Mouse (Mus musculus) liver, embryonic 14.5 days (tissue): ENCODE data around the gene Polr2c. TPM values are rescaled to one million over a fixed set of nuclear protein-coding genes. Genes with fewer than 3 reads are reported as not detected.

Experiments
- ATAC-seq: fragments of 200-750 bp; cut with Nextera tagmentation; 2 replicates; pipeline ENCODE4 v1.8.0; 2017; ENCODE audit warnings: moderate number of reproducible peaks, mild to moderate bottlenecking, moderate library complexity; ENCODE audit not compliant: insufficient read depth
- DNase-seq, 3 experiments: peaks; one replicate each; pipeline ENCODE4 v3.0.0-alpha.2; 2012 to 2013; ENCODE audit warnings: low read depth in 3 of 3, low spot score in 3 of 3
- H3K27ac ChIP-seq: fragments of 300-500 bp; sonication (generic); 2 replicates; pipeline ENCODE4 v1.5.1; 2014; ENCODE audit warnings: moderate library complexity, mild to moderate bottlenecking, control low read depth, inconsistent platforms
- H3K27me3 ChIP-seq: fragments of 300-500 bp; sonication (generic); 2 replicates; pipeline ENCODE4 v1.6.1; 2014; ENCODE audit warnings: mild to moderate bottlenecking, low read length, moderate library complexity; ENCODE audit not compliant: control insufficient read depth, insufficient read depth
- H3K36me3 ChIP-seq: fragments of 300-500 bp; sonication (generic); replicated peaks from 2 replicates; pipeline ENCODE4 v1.6.1; 2014; ENCODE audit warnings: low read depth; ENCODE audit not compliant: control insufficient read depth, insufficient read depth
- H3K4me1 ChIP-seq, 2 experiments: fragments of 200-500 bp in 1 of 2; fragments of 300-500 bp in 1 of 2; sonication (generic) in 1 of 2; replicated peaks; 2 replicates each; pipeline ENCODE4 v1.6.1; 2012 to 2014; ENCODE audit warnings: antibody characterized with exemption in 1 of 2, inconsistent platforms in 1 of 2, low read length in 1 of 2; ENCODE audit not compliant: control insufficient read depth in 2 of 2, insufficient read depth in 2 of 2
- H3K4me2 ChIP-seq: fragments of 300-500 bp; sonication (generic); 2 replicates; pipeline ENCODE4 v1.6.1; 2014; ENCODE audit warnings: low read depth, mild to moderate bottlenecking, control low read depth, moderate library complexity
- H3K4me3 ChIP-seq, 2 experiments: fragments of 200-500 bp in 1 of 2; fragments of 300-500 bp in 1 of 2; sonication (generic) in 1 of 2; 2 replicates each; pipeline ENCODE4 v1.5.1; 2012 to 2014; ENCODE audit warnings: low read depth in 2 of 2, low read length in 2 of 2, mild to moderate bottlenecking in 2 of 2, control low read depth in 1 of 2, inconsistent platforms in 1 of 2, moderate library complexity in 1 of 2; ENCODE audit not compliant: insufficient read depth in 1 of 2
- H3K9ac ChIP-seq: fragments of 300-500 bp; sonication (generic); replicated peaks from 2 replicates; pipeline ENCODE4 v1.6.1; 2014; ENCODE audit warnings: mild to moderate bottlenecking, control low read depth, moderate library complexity
- H3K9me3 ChIP-seq: fragments of 300-500 bp; sonication (generic); 2 replicates; pipeline ENCODE4 v1.6.1; 2016; ENCODE audit warnings: low read length, mixed read lengths; ENCODE audit not compliant: control insufficient read depth
- CTCF ChIP-seq: IDR thresholded peaks from 2 replicates; pipeline ENCODE4 v1.5.1; 2016; ENCODE audit warnings: antibody characterized with exemption, low read depth, control low read depth
- EP300 ChIP-seq: IDR thresholded peaks from 2 replicates; pipeline ENCODE4 v1.6.1; 2016; ENCODE audit warnings: antibody characterized with exemption, low read depth
- WGBS: fragments of 180-500 bp; shearing (Covaris S2); extraction: QIAGEN DNeasy Blood & Tissue Kit; methylation state at CpG from one replicate; pipeline ENCODE4 v1.1.7; 2014; ENCODE audit not compliant: insufficient replicate concordance; 5-methylcytosine and 5-hydroxymethylcytosine counted together
- polyA plus RNA-seq, 2 experiments: library from polyadenylated mRNA; depleted of rRNA in 1 of 2; stranded (reverse) in 1 of 2; unstranded in 1 of 2; fragments of >200 nt; fragmentation: Nextera tagmentation in 1 of 2; extraction: Ambion mirVana in 1 of 2; gene quantifications; 2 replicates each; pipeline versions ENCODE4 v1.2.1 to v1.2.3; 2012 to 2014

Polr2c gene
- polyA plus RNA-seq, 2 experiments = 51.6 to 73.5 TPM

DNA sequence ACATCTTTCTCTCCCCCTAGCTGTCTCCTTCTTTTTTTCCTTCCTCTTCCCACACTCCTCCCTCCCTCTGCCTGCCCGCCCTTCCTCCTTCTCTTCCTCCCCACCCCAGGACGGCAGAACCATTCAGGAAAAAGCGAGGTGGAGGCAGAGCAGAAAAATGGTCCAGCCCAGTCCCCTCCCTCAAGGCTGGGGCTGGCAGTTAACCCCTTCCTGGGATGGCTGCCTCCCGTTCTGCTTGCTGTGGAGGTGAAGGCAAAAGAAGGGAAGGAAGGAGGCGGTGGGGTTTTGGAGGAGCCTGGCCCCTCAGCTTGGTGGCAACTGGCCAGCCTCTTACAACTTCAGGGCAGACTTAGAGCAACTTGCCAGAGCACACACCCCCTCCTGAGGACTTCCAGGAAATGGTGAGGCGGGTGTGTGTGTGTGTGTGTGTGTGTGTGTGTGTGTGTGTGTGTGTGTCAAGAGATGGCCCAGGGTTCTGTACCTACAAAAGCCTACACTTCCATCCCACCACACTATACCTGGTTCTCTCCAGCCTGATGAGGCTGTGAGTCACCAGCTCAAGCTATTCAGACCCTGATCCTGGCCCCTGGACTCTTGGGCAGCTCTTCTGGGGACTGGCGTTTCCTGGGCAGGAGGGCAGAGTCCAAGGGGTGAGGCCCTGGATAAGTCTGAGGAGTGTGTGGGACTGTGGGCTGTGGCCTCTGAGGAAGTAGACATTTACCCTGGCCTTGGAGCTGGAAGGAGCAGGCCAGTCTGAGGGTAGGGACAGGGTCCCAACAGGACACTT, 14.1 kb downstream of the Polr2c start:
- H3K4me2 ChIP-seq = peak overlapping the region; percentile 54
- WGBS = 4% methylated on average over 7 of the region's 7 CpGs
- H3K9me3 ChIP-seq = no peaks in the 10 kb centered on the region
- peak overlapping the region; percentile 9 to 32; a peak in 3 of 4 replicates for H3K4me3 ChIP-seq
- no peak for ATAC-seq
- no peak for DNase-seq
- H3K9ac ChIP-seq = no peak overlapping the region
- no peak for TF ChIP-seq CTCF
- TF ChIP-seq EP300 = no peak
- no peak overlapping the region for H3K27ac ChIP-seq
- peaks cover 14 to 17% of the 10 kb centered on the region in 2 experiments for H3K4me1 ChIP-seq
- peaks cover 8% of the 10 kb centered on the region for H3K27me3 ChIP-seq
- H3K36me3 ChIP-seq = peaks cover 13% of the 10 kb centered on the region

DNA sequence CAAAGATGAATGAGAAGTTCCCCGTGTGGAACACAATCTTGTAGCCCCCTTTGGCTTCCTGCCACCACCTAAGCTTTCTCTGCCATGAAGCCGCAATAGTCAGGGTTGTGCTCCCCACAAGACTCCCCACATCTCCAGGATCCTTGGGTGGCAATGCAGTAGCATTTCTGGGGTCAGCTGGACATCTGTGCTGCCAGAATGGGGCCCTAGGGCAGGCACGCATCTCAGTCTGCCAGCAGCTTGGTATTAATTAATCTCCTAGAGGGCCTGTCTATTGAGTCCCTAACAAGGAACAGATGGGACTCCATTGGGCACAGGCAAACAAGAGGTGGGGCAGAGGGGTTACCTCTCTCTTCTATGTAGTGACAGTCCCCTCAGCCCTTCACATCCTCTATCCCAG, 14.9 kb downstream of the Polr2c start:
- no peaks in the 10 kb centered on the region for H3K9me3 ChIP-seq
- H3K4me1 ChIP-seq = peaks cover 21 to 24% of the 10 kb centered on the region in 2 experiments
- H3K27me3 ChIP-seq = peaks cover 8% of the 10 kb centered on the region
- ATAC-seq (no peak), DNase-seq (no peak)
- 60% methylated on average over 3 of the region's 3 CpGs for WGBS
- no peak overlapping the region for H3K9ac ChIP-seq
- H3K36me3 ChIP-seq = peaks cover 4% of the 10 kb centered on the region
- no peak overlapping the region for H3K4me3 ChIP-seq
- H3K27ac ChIP-seq = no peak overlapping the region
- TF ChIP-seq EP300 (no peak), CTCF (no peak)
- H3K4me2 ChIP-seq = no peak overlapping the region

DNA sequence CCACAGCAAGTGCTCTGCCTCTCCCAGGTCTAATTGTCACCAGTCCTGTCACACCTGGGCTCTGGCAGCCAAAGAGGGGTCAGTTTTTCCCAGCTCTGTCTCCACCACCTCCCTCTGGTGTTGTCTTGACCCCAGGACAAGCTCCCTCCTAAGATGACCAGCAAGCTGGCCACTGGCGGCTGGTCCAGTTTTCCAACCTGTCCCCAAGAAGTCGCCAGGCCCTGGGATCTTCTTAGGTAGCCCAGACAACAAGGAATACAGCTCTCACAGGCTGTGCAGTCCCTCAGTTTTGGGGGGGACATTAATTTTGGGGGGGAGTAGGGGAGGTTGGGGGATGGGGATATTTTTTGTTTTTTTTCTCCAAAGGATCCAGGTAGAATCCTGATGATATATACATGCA, 15.3 kb downstream of the Polr2c start:
- H3K9ac ChIP-seq = no peak overlapping the region

DNA sequence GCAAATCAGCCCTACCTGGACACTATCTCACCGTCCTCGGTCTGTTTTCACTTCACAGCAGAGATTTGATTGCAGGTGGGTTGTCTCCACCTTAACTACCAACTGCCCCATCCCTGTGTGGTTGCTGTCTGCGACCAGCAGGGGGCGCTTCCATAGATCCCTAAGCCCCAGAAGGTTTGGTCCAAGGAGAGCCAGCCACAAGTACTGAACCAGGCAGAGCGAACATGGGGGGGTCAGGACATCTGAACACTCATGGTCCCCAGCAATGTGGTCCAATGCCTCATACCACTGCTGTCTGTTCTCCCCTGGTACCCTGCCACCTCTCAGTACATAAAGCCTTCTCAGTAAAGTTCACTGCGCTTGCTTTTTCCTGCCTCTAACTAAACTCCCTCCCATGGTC, 17.1 kb downstream of the Polr2c start:
- TF ChIP-seq EP300 (no peak), CTCF (peak; percentile 99)
- ATAC-seq = peak; percentile 30; the same call in 1 of the 2 replicates
- Histone ChIP-seq H3K9me3 (no peaks in the 10 kb centered on the region), H3K36me3 (peaks cover 4% of the 10 kb centered on the region), H3K27me3 (peaks cover 8% of the 10 kb centered on the region), H3K4me3 (peak overlapping the region; percentile 73 to 81), H3K9ac (peak overlapping the region; percentile 83), H3K4me2 (peak overlapping the region; percentile 71), H3K4me1 (peaks cover 21 to 26% of the 10 kb centered on the region in 2 experiments), H3K27ac (peak overlapping the region; percentile 74)
- WGBS = 12% methylated on average over 6 of the region's 6 CpGs
- DNase-seq = peak; percentile 68 to 73 (median 70)

More for the DNA sequence above, 15.3 kb downstream of the Polr2c start:
- Histone ChIP-seq H3K27me3 (peaks cover 8% of the 10 kb centered on the region), H3K36me3 (peaks cover 4% of the 10 kb centered on the region), H3K9me3 (no peaks in the 10 kb centered on the region), H3K27ac (no peak overlapping the region), H3K4me2 (no peak overlapping the region), H3K4me3 (no peak overlapping the region), H3K4me1 (peaks cover 21 to 24% of the 10 kb centered on the region in 2 experiments)
- no peak for DNase-seq
- 70% methylated on average over 2 of the region's 2 CpGs for WGBS
- no peak for TF ChIP-seq EP300
- no peak for TF ChIP-seq CTCF
- ATAC-seq = no peak

DNA sequence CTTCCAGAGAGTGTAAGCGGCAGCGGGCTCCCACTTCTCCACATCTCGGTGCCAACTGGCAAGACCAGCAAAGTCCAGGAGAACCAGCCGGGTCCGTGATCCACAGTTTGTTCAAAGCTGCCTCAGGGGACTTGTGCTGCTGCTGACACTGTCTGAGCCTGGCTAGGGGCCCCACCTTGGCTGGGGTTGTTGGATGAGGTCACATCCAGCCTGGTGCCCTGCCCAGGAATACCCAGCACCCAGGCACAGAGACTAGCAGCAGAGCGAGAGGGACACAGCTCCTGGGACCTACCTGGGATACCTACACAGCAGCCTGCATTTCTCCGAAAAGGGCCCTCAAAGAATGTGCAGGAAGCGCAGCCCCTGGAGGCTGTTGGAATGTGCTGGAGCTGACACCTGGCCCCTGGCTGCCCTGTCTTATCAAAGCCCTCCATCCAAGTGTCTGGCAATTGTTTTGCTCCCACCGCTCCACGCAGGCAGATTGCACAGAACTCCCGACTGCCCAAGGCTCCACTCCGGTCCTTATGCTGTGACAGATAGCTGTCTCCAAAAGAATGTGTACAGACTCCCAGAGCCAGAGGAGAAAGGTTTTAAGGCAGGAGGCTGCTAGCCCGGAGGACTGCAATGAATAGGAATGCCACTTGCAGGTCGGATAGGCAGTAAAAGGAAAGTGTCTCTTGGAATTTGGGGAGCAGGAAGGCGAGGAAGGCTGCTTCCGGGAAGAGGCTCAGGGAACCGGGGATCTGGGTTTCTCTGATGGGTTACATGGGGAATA, 18.0 kb downstream of the Polr2c start:
- 20% methylated on average over 17 of the region's 17 CpGs for WGBS
- Histone ChIP-seq H3K9ac (peak overlapping the region; percentile 83), H3K4me2 (peak overlapping the region; percentile 71), H3K36me3 (peaks cover 4% of the 10 kb centered on the region), H3K9me3 (no peaks in the 10 kb centered on the region), H3K4me1 (peaks cover 21 to 26% of the 10 kb centered on the region in 2 experiments), H3K27ac (peak overlapping the region; percentile 74), H3K27me3 (peaks cover 8% of the 10 kb centered on the region), H3K4me3 (peak overlapping the region; percentile 73 to 81)
- DNase-seq = peak in 1 of 3 experiments; percentile 36
- peak; percentile 23 for ATAC-seq
- TF ChIP-seq CTCF = no peak
- no peak for TF ChIP-seq EP300
